Mouse (Mus musculus): ENCODE measurements at regions not wholly inside any gene's neighbourhood (a gene's known extent, or its start where the extent isn't known, plus 50 kb on each side); places are given as distances from the start of the nearest gene placed in this dataset.

- peak in 1 of 2 experiments; percentile 18 for DNase-seq (ENCODE audit: low spot score in 2 of 2)
Measured at GRCm38 (mm10) chr15:87200282-87201048, 343.6 kb upstream of the Fam19a5 start.

DNA sequence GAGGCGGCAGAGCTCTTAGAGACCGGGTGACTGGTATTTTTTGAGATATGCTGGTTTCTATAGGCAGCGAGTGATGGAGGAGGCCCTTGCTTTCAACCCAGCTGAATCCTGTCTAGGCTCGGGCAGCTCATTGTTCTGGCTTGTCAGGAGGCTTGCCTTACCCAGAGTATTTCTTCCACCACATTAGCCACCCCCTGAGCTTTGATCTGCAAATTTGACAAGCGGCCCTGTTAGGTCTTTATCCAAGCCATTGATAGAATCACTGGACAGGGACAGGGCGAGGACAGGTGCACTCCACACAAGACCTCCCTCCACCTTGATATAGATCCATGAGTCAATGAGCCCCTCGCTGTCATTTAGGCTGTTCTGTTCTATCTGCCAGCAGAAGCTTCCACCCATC lies 343.0 kb upstream of the Fam19a5 start:
- no peak for DNase-seq (ENCODE audit: low spot score in 2 of 2)

DNA sequence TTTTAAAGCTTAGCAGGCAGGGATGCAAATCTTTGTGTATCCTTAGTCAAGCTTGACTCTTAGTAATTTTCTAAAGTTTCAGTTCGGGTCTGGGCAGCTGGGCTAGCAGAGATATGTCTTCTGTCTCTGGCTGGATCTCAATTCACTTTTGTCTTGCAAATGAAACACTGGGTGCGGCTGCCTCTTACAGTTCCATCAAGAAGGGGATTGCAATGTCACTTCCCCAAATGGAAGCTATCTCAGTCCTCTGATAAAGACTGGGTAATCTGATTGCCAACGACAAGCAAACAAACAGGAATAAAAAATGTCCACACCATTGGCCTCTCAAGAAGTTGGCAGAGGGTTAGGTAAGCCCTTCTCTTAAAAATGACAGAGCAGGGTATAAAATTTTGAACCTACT lies 314.1 kb upstream of the Fam19a5 start:
- DNase-seq (ENCODE audit: low spot score in 2 of 2) = no peak

- DNase-seq (ENCODE audit: low spot score in 2 of 2) = no peak
Measured at GRCm38 (mm10) chr15:87236096-87236495, 308.0 kb upstream of the Fam19a5 start.

GRCm38 (mm10) chr15:87239057-87239456 lies 305.0 kb upstream of the Fam19a5 start:
- DNase-seq (ENCODE audit: low spot score in 2 of 2) = no peak

- no peak for DNase-seq (ENCODE audit: low spot score in 2 of 2)
Measured at GRCm38 (mm10) chr15:87261497-87261896, 282.6 kb upstream of the Fam19a5 start.

DNA sequence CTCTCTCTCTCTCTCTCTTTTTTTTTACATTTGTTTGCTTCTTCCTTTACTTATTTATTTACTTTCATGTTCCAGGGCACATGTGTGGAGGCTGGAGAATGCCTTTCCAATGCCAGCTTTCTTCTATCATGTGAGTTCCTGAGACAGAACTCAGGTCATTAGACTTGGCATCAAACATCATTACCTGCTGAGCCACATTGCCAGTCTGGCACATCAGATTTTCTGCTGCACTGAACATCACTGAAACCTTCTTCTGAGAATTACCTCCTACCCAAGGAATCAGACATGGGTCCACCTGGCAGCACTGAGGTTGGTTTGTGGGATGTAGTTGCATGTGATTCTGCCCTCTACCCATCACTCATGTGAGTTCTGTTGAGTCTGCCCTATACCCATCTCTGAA lies 279.2 kb upstream of the Fam19a5 start:
- DNase-seq (ENCODE audit: low spot score in 2 of 2) = no peak

DNA sequence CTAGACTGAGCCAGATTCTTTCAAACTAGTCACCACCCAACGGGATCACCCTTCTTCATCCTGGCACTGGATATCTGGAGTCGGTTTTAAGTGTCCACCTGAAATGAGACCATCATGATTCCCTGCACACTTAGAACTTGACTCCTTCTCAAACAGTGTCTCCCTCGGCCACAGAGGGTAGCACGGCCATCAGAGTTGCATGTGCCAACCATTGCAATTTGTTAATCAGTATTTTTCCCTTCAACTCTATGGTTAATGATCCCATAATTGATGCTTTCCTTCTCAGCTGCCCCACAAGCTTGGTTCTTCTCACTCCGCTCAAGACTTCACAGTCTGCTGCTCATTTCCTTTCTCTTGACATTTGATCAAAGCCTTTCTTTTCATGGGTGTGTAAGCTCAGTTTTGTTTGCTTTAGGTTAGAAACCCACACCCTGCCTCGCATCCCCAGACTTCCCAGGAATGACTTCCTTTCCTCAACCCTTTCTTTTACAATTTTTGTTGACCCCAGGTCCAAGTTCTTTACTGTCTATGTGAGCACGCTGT lies 253.0 kb upstream of the Fam19a5 start:
- no peak for DNase-seq (ENCODE audit: low spot score in 2 of 2)

DNA sequence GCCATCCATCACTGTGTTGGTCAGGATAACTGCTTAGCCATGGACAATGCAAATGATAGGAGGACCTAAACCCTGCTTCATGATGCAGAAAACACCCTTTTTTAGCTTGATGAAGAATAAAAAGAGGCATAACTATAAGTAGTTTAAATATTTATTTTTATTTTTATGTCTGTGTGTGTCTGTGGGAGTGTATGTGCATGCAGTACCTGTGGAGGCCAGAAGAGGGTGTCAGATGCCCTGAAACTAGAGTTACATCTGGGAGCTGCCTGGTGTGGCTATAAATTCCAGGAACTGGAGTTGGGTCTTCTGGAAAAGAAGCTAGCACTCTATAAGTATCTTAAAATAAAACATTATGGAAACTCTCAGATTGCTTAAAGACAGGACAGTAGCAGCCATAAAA lies 224.2 kb upstream of the Fam19a5 start:
- no peak for DNase-seq (ENCODE audit: low spot score in 2 of 2)

DNA sequence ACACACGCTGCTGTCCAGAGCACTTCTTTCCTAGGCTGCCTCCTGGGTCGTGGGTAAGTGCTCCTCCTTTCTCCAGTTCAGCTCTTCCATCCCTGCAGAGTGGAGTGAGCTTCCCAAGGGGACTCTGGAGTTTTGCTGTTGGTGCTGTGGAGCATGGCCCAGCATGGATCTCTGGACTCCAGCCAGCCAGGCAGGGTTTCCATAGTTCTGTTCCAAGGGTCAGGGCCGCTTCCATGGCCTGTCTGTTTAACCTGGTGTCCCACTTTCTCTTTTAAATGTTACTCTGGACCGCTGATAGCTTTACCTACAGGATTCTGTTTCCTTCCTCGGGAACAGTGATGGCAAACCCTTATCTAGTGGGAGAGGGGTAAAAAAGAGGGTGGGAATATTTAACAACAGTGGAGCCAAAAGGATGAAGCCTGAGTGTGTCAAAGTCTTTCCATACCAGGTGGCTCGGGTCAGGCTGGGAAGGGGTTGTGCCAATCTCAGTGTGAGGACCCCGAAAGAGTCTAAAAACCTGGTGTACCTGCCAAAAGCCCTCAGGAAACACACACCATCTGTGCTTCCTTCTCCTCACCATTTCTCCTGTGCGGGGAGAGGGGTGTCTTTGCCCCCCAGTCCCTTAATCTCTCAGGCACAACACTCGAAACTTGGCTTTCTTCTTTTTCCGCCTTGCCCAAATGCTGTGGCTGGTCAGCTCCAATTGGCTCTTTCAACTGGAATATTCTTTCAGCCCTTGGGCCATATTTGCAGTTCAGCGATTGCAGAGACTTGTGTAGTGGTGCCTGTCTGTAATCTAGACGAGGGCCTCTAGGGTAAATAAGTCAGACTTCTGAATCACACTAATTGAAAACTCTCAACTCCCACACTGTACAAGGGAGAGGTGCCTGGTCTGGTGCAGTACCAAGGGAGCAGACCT lies 222.8 kb upstream of the Fam19a5 start:
- DNase-seq (ENCODE audit: low spot score in 2 of 2) = no peak

DNA sequence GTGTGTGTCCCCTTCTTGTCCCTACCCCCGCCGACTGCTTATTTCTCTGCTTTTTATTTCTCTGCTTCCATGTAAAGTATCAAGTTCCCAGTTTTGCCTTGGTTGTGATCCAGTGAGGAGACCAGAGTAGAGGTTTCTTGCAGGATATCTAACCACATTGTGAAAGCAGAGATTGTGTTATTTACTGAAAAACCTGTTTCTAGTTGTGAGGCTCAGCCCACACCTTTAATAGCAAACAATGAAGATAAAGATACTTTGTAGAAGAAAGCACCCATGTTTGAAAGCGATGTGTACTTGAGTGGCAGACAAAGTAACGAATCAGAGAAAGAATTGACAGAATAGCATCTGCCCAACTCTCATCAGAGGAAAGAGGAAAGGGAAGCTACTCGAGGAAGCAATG lies 218.7 kb upstream of the Fam19a5 start:
- DNase-seq (ENCODE audit: low spot score in 2 of 2) = no peak

DNA sequence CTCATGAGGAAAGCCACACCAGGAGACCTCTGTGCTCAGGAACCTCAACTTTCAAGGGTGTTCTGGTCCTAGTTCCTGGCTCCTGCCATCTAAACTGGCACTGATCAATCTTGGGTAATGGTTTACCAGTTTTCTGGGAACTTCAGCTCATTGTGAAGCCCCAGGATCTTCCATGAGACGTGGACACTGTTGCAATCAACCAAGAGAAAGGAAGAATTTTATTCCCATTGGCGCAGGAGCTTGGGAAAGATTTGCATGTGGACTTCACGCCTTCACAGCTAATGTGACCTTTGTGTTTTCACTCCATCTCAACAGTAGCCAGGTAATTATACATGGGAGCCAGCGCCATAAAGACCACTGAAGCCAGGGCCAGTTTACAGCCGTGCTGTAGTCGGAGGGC lies 217.8 kb upstream of the Fam19a5 start:
- DNase-seq (ENCODE audit: low spot score in 2 of 2) = no peak

GRCm38 (mm10) chr15:87332441-87332840 lies 211.7 kb upstream of the Fam19a5 start:
- DNase-seq (ENCODE audit: low spot score in 2 of 2) = no peak

GRCm38 (mm10) chr15:87333527-87333926 lies 210.6 kb upstream of the Fam19a5 start:
- no peak for DNase-seq (ENCODE audit: low spot score in 2 of 2)

DNA sequence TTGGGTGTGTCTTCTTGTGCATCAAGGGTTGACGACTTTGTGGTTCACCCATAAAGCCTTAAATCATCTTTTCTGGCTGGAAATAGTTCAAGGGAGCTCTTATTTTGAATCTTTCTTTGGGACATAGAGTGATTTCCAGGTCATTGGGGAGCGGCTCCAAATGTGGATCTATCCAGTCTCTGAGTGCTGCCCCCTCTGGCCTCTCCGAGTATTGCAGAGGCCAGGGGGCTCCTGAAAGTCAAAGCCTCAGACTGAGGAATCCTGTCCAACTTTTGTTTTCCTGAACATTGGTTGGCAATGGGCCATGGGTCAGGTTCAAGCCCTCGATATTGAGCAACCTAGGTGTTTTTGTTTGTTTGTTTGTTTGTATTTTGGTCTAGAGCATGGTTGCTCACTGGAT lies 209.7 kb upstream of the Fam19a5 start:
- no peak for DNase-seq (ENCODE audit: low spot score in 2 of 2)

DNA sequence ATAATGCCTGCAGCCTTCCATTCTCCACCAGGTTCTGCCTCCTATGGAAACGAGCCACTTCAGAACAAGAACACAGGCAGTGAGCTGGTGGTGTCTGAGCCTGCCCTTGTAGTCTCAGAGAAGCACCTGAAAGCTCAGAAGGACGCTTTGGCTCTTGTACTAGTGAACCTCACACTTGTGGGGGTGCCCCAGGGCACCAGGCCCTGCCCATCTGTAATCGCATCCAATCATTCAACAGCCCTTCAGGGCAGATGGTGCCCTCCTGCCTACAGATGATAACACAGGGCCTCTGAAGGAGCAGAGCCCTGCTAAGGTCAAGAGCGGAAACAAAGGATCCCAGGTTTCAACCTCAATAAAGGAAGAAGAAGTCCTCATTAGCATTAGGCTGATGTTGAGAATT lies 208.8 kb upstream of the Fam19a5 start:
- no peak for DNase-seq (ENCODE audit: low spot score in 2 of 2)

DNA sequence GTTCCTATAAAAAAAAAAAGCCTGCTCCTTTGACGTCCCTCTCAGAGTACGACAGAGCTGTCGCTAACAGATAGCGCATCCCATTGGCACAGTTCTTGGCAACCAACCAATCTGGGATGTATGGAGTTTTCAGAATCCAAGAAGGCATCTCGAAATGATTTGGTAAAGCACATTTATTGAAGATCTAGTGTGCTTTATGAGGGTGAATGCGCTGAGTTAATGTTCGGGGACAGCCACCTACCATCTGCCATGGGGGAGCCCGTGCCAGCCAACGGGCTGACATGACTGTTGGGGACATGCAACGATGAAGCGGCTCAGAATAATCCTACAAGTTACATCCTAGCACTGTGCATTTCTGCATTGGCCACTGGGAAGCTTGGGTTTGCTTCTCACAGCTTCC lies 208.4 kb upstream of the Fam19a5 start:
- DNase-seq (ENCODE audit: low spot score in 2 of 2) = peak; percentile 58 to 80

- DNase-seq (ENCODE audit: low spot score in 2 of 2) = peak in 1 of 2 experiments; percentile 37
Measured at GRCm38 (mm10) chr15:87339904-87340303, 204.2 kb upstream of the Fam19a5 start.

DNA sequence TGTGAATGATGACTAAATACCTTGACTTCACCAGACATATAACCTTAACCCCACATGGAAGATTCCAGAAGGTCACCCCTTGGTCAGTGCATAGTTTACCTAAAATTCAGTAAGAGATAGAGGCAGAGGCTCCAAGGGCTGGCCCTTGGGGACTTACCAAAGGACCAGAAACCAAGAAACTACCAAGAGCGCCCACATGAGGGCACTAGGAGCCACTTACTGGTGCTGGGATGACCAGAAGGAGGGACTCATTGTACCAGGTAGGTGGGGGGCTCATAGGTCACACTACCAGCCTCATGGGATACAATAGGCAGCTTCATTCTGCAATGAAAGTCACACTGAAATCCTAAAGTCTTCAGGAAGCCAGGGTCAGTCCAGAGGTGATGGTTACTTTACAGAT lies 201.4 kb upstream of the Fam19a5 start:
- DNase-seq (ENCODE audit: low spot score in 2 of 2) = no peak

DNA sequence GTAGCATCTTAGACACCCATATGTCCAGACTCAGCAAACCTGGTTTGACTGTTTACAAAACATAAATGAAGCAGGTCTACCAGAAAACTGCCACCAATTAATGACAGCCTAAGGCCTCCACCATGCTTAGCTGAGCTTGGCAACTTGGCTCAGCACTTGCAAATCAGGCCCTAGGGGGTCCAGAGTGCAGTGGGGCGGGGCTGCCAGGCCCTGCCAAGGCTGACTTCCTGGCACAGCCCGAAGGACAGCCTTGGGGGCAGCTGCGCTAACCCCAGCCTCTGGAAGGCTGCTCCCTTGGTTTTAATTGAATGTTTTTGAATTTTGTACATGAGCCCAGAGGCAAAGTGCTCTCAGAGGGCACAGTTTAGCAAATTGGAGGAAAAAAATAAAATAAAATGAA lies 198.3 kb upstream of the Fam19a5 start:
- DNase-seq (ENCODE audit: low spot score in 2 of 2) = no peak

DNA sequence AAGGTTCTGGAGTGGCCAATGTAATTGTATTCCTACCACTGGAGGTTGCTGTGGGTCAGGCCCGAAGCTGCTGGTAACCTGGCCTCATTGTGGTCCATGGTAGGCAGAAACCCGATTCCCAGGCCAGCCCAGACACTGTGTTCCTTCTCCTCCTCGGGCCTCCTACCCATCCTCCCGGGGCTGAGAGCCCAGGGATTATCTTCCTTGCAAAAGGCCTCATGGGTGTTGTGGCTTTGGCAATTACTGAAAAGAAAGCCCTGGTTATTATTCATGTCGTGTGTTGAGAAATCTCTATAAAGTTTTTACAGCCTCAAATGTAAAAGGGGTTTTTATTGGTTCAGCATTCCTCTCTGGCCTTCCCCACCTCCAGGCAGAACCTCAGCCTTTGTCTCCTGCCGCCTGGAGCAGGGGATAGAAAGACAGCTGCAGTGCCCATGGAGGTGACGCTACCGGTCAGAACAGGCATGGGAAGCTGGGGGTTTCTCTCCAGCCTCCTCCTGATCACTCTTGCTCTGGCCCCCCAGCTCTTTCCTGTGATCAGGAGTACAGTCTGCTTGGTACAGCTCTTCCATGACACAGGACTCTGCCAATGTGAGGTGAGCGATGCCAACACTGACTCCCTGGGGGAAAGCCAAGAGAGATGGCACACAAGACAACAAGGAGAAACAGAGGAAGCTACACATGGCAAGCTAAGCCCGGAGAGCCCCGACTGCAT lies 194.4 kb upstream of the Fam19a5 start:
- no peak for DNase-seq (ENCODE audit: low spot score in 2 of 2)

DNA sequence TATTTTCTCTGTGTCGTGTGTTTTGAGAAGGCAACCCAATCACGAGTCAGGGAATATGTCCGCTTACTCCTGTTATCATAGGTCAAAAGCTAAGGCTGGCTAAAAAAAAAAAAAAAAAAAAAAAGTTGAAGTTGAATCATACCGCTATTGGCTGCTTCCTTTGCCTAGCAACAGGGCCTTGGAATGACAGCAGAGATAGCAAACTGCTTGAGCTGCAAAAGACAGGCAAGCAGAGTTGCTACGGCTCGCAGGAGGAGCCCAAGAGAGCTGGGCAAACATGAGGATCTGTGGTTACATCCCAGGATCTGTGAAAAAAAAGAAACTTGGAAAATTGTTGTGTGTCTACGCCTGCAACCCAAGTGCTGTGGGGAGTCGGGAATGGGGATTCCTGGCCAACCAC lies 191.3 kb upstream of the Fam19a5 start:
- DNase-seq (ENCODE audit: low spot score in 2 of 2) = no peak

Data from layer of hippocampus, adult 18-20 months (tissue).